Mouse (Mus musculus): Measurements from ENCODE around the gene Mmab. TPM values are rescaled to one million over a fixed set of nuclear protein-coding genes. Genes with fewer than 3 reads are reported as not detected.
A peak's percentile ranks its signal among the peaks of the same experiment; 100 is the strongest.

The Mmab gene
- total RNA-seq, 1 experiment, result 11.0 TPM

DNA sequence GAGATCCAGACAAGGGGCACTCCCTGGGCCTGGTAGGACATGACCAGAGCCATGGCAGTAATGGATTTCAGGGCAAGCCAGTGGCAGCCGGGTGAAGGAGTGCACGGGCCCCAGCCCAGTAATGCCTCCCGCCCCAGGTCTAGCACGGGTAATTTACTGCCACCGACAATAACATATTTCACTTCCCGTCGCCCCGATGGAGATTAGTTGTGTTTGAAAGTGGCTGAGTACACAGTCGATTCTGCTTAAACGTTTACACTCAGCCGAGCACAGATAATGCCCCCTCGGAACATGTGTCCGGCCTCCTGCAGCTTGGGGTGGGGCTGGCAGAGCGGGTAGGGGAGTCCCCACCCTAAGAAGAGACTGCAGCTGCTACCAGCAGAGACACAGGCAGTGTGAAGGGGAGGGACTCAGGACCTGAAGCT is 38.7 kb upstream of the Mmab start:
- in situ Hi-C loops (cut with MboI; ENCODE audit: low sequenced_read_pairs in 2 of 2, unreplicated experiment in 2 of 2), result no loop called here
- no peaks in the 10 kb centered on the region for H3K36me3 ChIP-seq (ENCODE audit: control insufficient read depth, insufficient read depth, low read length, poor library complexity, severe bottlenecking)
- peak overlapping the region; percentile 32; the same call in 1 of the 2 replicates for H3K9ac ChIP-seq (ENCODE audit: insufficient read depth, low read depth, low read length, poor library complexity, severe bottlenecking)
- peaks cover 0 to 8% of the 10 kb centered on the region in 2 experiments; a peak in 2 of 4 replicates for H3K4me1 ChIP-seq (ENCODE audit: control insufficient read depth in 2 of 2, insufficient read depth in 2 of 2, low read length in 2 of 2, poor library complexity in 1 of 2)
- peak overlapping the region; percentile 3 to 12; a peak in 2 of 4 replicates for H3K4me3 ChIP-seq (ENCODE audit: insufficient read depth in 1 of 2, low read depth in 1 of 2, low read length in 2 of 2, poor library complexity in 1 of 2, severe bottlenecking in 1 of 2)
- H3K9me3 ChIP-seq (ENCODE audit: control insufficient read depth, insufficient read depth, low read depth, low read length), result no peaks in the 10 kb centered on the region
- no peak overlapping the region for H3K27ac ChIP-seq (ENCODE audit: insufficient read depth, low read depth, low read length, poor library complexity, severe bottlenecking)
- DNase-seq (ENCODE audit: low read depth, low spot score), result no peak
- TF ChIP-seq HCFC1 (IDR thresholded peaks at IDR 0.05; ENCODE audit: borderline replicate concordance, insufficient read depth, low read length) (no peak), MAFK (IDR thresholded peaks at IDR 0.05; ENCODE audit: insufficient read depth, low read depth, low read length) (no peak), ZC3H11A (IDR thresholded peaks at IDR 0.05; ENCODE audit: borderline replicate concordance, low read depth, low read length) (no peak), CHD2 (IDR thresholded peaks at IDR 0.05; ENCODE audit: low read depth, low read length) (no peak), ZNF384 (IDR thresholded peaks at IDR 0.05; ENCODE audit: low read depth, low read length) (no peak)

DNA sequence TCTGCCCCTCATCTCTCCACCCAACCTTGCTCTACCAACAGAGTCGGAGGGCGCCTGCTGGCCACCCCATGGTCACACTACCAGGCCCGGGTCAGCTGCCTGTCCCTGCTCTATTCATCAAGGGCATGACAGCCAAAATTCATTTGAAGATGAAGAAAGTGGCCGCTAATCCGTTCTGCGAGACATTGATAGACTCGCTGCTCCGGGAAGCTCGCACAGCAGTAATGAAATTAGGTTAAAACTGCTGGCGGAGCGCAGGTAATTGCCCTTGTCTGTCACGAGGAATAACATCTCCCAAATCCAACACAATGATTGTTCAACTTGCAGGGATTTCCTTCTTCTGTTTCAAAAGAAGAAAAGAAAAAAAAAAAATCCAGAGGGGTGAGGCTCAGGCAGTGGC is 34.4 kb upstream of the Mmab start:
- Histone ChIP-seq H3K9ac (ENCODE audit: insufficient read depth, low read depth, low read length, poor library complexity, severe bottlenecking) (no peak overlapping the region), H3K27ac (ENCODE audit: insufficient read depth, low read depth, low read length, poor library complexity, severe bottlenecking) (no peak overlapping the region), H3K4me1 (ENCODE audit: control insufficient read depth in 2 of 2, insufficient read depth in 2 of 2, low read length in 2 of 2, poor library complexity in 1 of 2) (peaks cover 0 to 8% of the 10 kb centered on the region in 2 experiments; a peak in 2 of 4 replicates), H3K4me3 (ENCODE audit: insufficient read depth in 1 of 2, low read depth in 1 of 2, low read length in 2 of 2, poor library complexity in 1 of 2, severe bottlenecking in 1 of 2) (no peak overlapping the region), H3K36me3 (ENCODE audit: control insufficient read depth, insufficient read depth, low read length, poor library complexity, severe bottlenecking) (no peaks in the 10 kb centered on the region), H3K9me3 (ENCODE audit: control insufficient read depth, insufficient read depth, low read depth, low read length) (no peaks in the 10 kb centered on the region)
- no peak for TF ChIP-seq MAFK (IDR thresholded peaks at IDR 0.05; ENCODE audit: insufficient read depth, low read depth, low read length)
- no peak for TF ChIP-seq ZNF384 (IDR thresholded peaks at IDR 0.05; ENCODE audit: low read depth, low read length)
- no peak for TF ChIP-seq ZC3H11A (IDR thresholded peaks at IDR 0.05; ENCODE audit: borderline replicate concordance, low read depth, low read length)
- no peak for TF ChIP-seq HCFC1 (IDR thresholded peaks at IDR 0.05; ENCODE audit: borderline replicate concordance, insufficient read depth, low read length)
- no peak for TF ChIP-seq CHD2 (IDR thresholded peaks at IDR 0.05; ENCODE audit: low read depth, low read length)
- DNase-seq (ENCODE audit: low read depth, low spot score), result no peak
- in situ Hi-C loops (cut with MboI; ENCODE audit: low sequenced_read_pairs in 2 of 2, unreplicated experiment in 2 of 2), result no loop called here

DNA sequence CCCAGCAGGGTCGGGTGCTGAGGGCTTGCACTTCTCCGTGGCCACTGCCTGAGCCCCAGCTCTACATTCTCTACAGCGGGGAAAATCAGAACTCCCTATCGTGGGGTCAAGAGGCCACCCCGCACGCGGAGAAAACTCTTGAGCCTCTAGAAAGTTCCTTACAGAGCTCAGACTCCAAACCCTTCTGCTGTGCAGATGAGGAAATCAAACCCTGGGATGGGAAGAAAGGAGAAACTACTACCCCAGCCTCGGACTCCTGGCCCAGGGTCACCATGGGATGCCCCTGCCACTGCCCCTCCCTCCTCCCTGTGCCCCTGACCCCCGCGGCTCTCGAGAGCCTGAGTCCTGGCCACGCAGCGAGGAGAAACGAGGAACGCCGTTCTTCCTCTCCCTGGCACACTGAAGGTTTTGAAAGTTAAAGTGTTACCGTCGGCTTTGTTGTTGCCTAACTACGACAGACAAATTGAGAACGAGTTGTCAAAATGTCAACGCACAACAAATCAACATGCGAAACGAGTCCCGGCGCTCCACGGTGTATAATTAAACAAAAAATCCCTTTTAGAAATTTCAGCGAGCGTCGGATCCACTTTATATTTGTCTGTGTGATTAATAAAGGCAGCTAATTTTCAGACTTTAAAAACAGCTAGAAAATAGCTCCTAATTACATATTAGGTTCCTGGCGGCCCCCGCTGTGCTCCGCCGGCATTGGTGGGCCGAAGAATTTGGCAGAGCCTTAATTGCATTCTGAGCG is 31.1 kb upstream of the Mmab start:
- no peak for TF ChIP-seq CHD2 (IDR thresholded peaks at IDR 0.05; ENCODE audit: low read depth, low read length)
- no peak for TF ChIP-seq ZC3H11A (IDR thresholded peaks at IDR 0.05; ENCODE audit: borderline replicate concordance, low read depth, low read length)
- no peak for TF ChIP-seq HCFC1 (IDR thresholded peaks at IDR 0.05; ENCODE audit: borderline replicate concordance, insufficient read depth, low read length)
- no peak for TF ChIP-seq MAFK (IDR thresholded peaks at IDR 0.05; ENCODE audit: insufficient read depth, low read depth, low read length)
- TF ChIP-seq ZNF384 (IDR thresholded peaks at IDR 0.05; ENCODE audit: low read depth, low read length), result no peak
- Histone ChIP-seq H3K4me3 (ENCODE audit: insufficient read depth in 1 of 2, low read depth in 1 of 2, low read length in 2 of 2, poor library complexity in 1 of 2, severe bottlenecking in 1 of 2) (no peak overlapping the region), H3K36me3 (ENCODE audit: control insufficient read depth, insufficient read depth, low read length, poor library complexity, severe bottlenecking) (no peaks in the 10 kb centered on the region), H3K9me3 (ENCODE audit: control insufficient read depth, insufficient read depth, low read depth, low read length) (no peaks in the 10 kb centered on the region), H3K4me1 (ENCODE audit: control insufficient read depth in 2 of 2, insufficient read depth in 2 of 2, low read length in 2 of 2, poor library complexity in 1 of 2) (no peaks in the 10 kb centered on the region), H3K9ac (ENCODE audit: insufficient read depth, low read depth, low read length, poor library complexity, severe bottlenecking) (no peak overlapping the region), H3K27ac (ENCODE audit: insufficient read depth, low read depth, low read length, poor library complexity, severe bottlenecking) (no peak overlapping the region)
- in situ Hi-C loops (cut with MboI; ENCODE audit: low sequenced_read_pairs in 2 of 2, unreplicated experiment in 2 of 2), result no loop called here
- no peak for DNase-seq (ENCODE audit: low read depth, low spot score)

DNA sequence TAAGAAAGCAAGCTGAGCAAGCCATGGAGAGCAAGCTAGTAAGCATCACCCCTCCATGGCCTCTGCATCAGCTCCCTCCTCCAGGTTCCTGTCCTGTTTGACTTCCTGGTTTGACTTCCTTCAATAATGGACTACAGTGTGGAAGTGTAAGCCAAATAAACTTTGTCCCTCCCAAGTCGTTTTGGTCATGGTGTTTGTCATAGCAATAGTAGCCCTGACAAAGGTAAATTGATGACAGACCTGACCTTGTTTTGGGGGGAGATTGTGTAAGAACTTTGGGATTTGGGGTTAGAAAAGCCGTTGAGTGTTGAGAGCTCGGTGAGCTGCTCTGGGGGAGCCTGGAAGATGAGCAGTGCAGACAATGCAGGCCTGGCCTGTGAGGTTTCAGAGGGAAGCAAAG is 26.5 kb upstream of the Mmab start:
- H3K4me3 ChIP-seq (ENCODE audit: insufficient read depth in 1 of 2, low read depth in 1 of 2, low read length in 2 of 2, poor library complexity in 1 of 2, severe bottlenecking in 1 of 2), result no peak overlapping the region
- no peaks in the 10 kb centered on the region for H3K36me3 ChIP-seq (ENCODE audit: control insufficient read depth, insufficient read depth, low read length, poor library complexity, severe bottlenecking)
- H3K27ac ChIP-seq (ENCODE audit: insufficient read depth, low read depth, low read length, poor library complexity, severe bottlenecking), result no peak overlapping the region
- peaks cover 0 to 11% of the 10 kb centered on the region in 2 experiments; a peak in 2 of 4 replicates for H3K4me1 ChIP-seq (ENCODE audit: control insufficient read depth in 2 of 2, insufficient read depth in 2 of 2, low read length in 2 of 2, poor library complexity in 1 of 2)
- H3K9me3 ChIP-seq (ENCODE audit: control insufficient read depth, insufficient read depth, low read depth, low read length), result no peaks in the 10 kb centered on the region
- DNase-seq (ENCODE audit: low read depth, low spot score), result no peak
- no peak overlapping the region for H3K9ac ChIP-seq (ENCODE audit: insufficient read depth, low read depth, low read length, poor library complexity, severe bottlenecking)
- in situ Hi-C loops (cut with MboI; ENCODE audit: low sequenced_read_pairs in 2 of 2, unreplicated experiment in 2 of 2), result no loop called here
- TF ChIP-seq CHD2 (IDR thresholded peaks at IDR 0.05; ENCODE audit: low read depth, low read length), result no peak
- TF ChIP-seq MAFK (IDR thresholded peaks at IDR 0.05; ENCODE audit: insufficient read depth, low read depth, low read length), result no peak
- TF ChIP-seq HCFC1 (IDR thresholded peaks at IDR 0.05; ENCODE audit: borderline replicate concordance, insufficient read depth, low read length), result no peak
- no peak for TF ChIP-seq ZNF384 (IDR thresholded peaks at IDR 0.05; ENCODE audit: low read depth, low read length)
- no peak for TF ChIP-seq ZC3H11A (IDR thresholded peaks at IDR 0.05; ENCODE audit: borderline replicate concordance, low read depth, low read length)
